Mouse (Mus musculus) cerebellum, postnatal 25 days (tissue): ENCODE measurements around the gene Aldh16a1.

Experiments used
- DNase-seq, 2 experiments: peaks; one replicate each; pipeline ENCODE4 v3.0.0; 2021; ENCODE audit warnings: mixed read lengths in 2 of 2

Aldh16a1 gene

GRCm38 (mm10) chr7:45178550-45178949, 24.2 kb upstream of the Aldh16a1 start:
- DNase-seq, result peak; percentile 10 to 39

- DNase-seq, result peak; percentile 49 to 63
Measured at GRCm38 (mm10) chr7:45176356-45176755, 22.0 kb upstream of the Aldh16a1 start.

- DNase-seq, result peak in 1 of 2 experiments; percentile 55
Measured at GRCm38 (mm10) chr7:45175929-45176328, 21.5 kb upstream of the Aldh16a1 start.

GRCm38 (mm10) chr7:45175398-45175797, 21.0 kb upstream of the Aldh16a1 start:
- no peak for DNase-seq

GRCm38 (mm10) chr7:45174567-45175280, 20.3 kb upstream of the Aldh16a1 start:
- DNase-seq, result peak; percentile 54 to 62

- DNase-seq, result peak in 1 of 2 experiments; percentile 54
Measured at GRCm38 (mm10) chr7:45173772-45174171, 19.4 kb upstream of the Aldh16a1 start.

- DNase-seq, result peak; percentile 59 to 78
Measured at GRCm38 (mm10) chr7:45172974-45173373, 18.6 kb upstream of the Aldh16a1 start.

GRCm38 (mm10) chr7:45169495-45169894, 15.1 kb upstream of the Aldh16a1 start:
- DNase-seq, result peak; percentile 77 to 83

GRCm38 (mm10) chr7:45168656-45169055, 14.3 kb upstream of the Aldh16a1 start:
- peak; percentile 70 to 75 for DNase-seq

- DNase-seq, result peak; percentile 87
Measured at GRCm38 (mm10) chr7:45167761-45168445, 13.5 kb upstream of the Aldh16a1 start.

GRCm38 (mm10) chr7:45166950-45167401, 12.6 kb upstream of the Aldh16a1 start:
- DNase-seq, result peak; percentile 77 to 80

GRCm38 (mm10) chr7:45165701-45166100, 11.3 kb upstream of the Aldh16a1 start:
- peak; percentile 52 to 60 for DNase-seq

GRCm38 (mm10) chr7:45164833-45165232, 10.4 kb upstream of the Aldh16a1 start:
- peak; percentile 76 to 80 for DNase-seq

- peak; percentile 88 to 92 for DNase-seq
Measured at GRCm38 (mm10) chr7:45163735-45164490, 9.5 kb upstream of the Aldh16a1 start, which contains the start of gene Slc17a7. Gene Slc17a7, plus strand, starts transcription at chr7:45163949.

- peak in 1 of 2 experiments; percentile 43 for DNase-seq
Measured at GRCm38 (mm10) chr7:45162996-45163615, 8.7 kb upstream of the Aldh16a1 start.

- no peak for DNase-seq
Measured at GRCm38 (mm10) chr7:45162551-45162950, 8.2 kb upstream of the Aldh16a1 start.

- peak; percentile 99 to 100 for DNase-seq
Measured at GRCm38 (mm10) chr7:45161612-45162473, 7.5 kb upstream of the Aldh16a1 start.

- DNase-seq, result peak in 1 of 2 experiments; percentile 22
Measured at GRCm38 (mm10) chr7:45160866-45161265, 6.5 kb upstream of the Aldh16a1 start.

GRCm38 (mm10) chr7:45160316-45160800, 6.0 kb upstream of the Aldh16a1 start:
- DNase-seq, result peak; percentile 4 to 26

GRCm38 (mm10) chr7:45158991-45159390, 4.6 kb upstream of the Aldh16a1 start:
- peak in 1 of 2 experiments; percentile 4 for DNase-seq

GRCm38 (mm10) chr7:45157459-45157858, 3.1 kb upstream of the Aldh16a1 start:
- peak in 1 of 2 experiments; percentile 8 for DNase-seq
